Mouse (Mus musculus): ENCODE measurements around the gene Spi1. TPM values are rescaled to one million over a fixed set of nuclear protein-coding genes. Genes with fewer than 3 reads are reported as not detected.
A peak's percentile ranks its signal among the peaks of the same experiment; 100 is the strongest.
"Not testable (repeated sequence)": the region's sequence is repeated elsewhere in the genome, so short reads cannot be mapped to it uniquely, and the experiment has no call there.

Gene Spi1
- polyA plus RNA-seq, 1 experiment from 2014 or later = 1.7 TPM

GRCm38 (mm10) chr2:91097015-91097414, 14.8 kb downstream of the Spi1 start:
- Histone ChIP-seq H3K27me3 (ENCODE audit: control insufficient read depth, insufficient read depth, low read length) (no peaks in the 10 kb centered on the region), H3K4me2 (no peak overlapping the region), H3K4me3 (ENCODE audit: low read depth, low read length) (no peak overlapping the region), H3K27ac (ENCODE audit: low read depth, low read length) (no peak overlapping the region), H3K9me3 (replicated peaks; ENCODE audit: control insufficient read depth, low read length) (no peaks in the 10 kb centered on the region), H3K9ac (ENCODE audit: low read depth, low read length) (no peak overlapping the region), H3K4me1 (ENCODE audit: control insufficient read depth, insufficient read depth, low read length) (peaks cover 7% of the 10 kb centered on the region), H3K36me3 (ENCODE audit: control insufficient read depth, insufficient read depth, low read length) (no peaks in the 10 kb centered on the region)
- 53% methylated on average over 10 of the region's 10 CpGs for WGBS (ENCODE audit: insufficient replicate concordance)
- ATAC-seq (replicated peaks; ENCODE audit: insufficient number of reproducible peaks, low FRiP score, low TSS enrichment) = no peak

GRCm38 (mm10) chr2:91098156-91098555, 16.0 kb downstream of the Spi1 start:
- H3K36me3 ChIP-seq (ENCODE audit: control insufficient read depth, insufficient read depth, low read length) = no peaks in the 10 kb centered on the region
- 78% methylated on average over 2 of the region's 2 CpGs for WGBS (ENCODE audit: insufficient replicate concordance)
- H3K4me2 ChIP-seq = no peak overlapping the region
- H3K4me1 ChIP-seq (ENCODE audit: control insufficient read depth, insufficient read depth, low read length) = peaks cover 7% of the 10 kb centered on the region
- no peaks in the 10 kb centered on the region for H3K27me3 ChIP-seq (ENCODE audit: control insufficient read depth, insufficient read depth, low read length)
- H3K9me3 ChIP-seq (replicated peaks; ENCODE audit: control insufficient read depth, low read length) = no peaks in the 10 kb centered on the region
- no peak for ATAC-seq (replicated peaks; ENCODE audit: insufficient number of reproducible peaks, low FRiP score, low TSS enrichment)
- no peak overlapping the region for H3K27ac ChIP-seq (ENCODE audit: low read depth, low read length)
- no peak overlapping the region for H3K4me3 ChIP-seq (ENCODE audit: low read depth, low read length)
- H3K9ac ChIP-seq (ENCODE audit: low read depth, low read length) = 0 out of 2 replicates have a peak overlapping the region, but pooled peaks have one; percentile 16

DNA sequence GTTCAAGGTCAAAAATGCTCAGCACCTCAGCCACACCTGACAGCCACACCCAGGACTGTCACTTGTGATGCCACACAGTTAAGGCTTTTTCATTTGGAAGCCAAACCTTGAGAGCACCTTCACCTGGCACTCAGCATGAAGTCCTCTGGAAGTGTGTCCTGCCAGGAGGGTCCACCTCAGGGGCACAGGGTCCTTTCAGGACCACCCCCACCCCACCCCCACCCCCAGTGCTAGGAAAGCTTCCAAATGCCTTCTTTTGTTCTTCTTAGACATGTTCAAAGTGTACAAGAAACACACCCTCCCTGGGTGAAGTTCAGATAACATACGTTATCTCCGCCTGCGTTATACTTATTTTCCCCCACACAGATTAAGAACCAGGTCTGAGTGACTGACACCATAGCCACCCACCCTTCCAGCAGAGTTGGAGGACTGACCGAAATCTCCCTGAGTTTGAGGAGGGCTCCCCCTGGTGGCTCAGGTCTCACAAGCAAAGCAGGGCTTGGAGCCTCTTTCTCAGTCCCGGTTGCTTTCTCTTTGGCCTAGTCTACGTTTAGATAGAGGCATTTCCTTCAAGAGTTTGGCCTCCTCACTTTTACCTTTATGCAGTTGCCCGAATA, 19.0 kb downstream of the Spi1 start:
- Histone ChIP-seq H3K4me1 (ENCODE audit: control insufficient read depth, insufficient read depth, low read length) (peaks cover 7% of the 10 kb centered on the region), H3K27me3 (ENCODE audit: control insufficient read depth, insufficient read depth, low read length) (no peaks in the 10 kb centered on the region), H3K4me2 (no peak overlapping the region), H3K27ac (ENCODE audit: low read depth, low read length) (no peak overlapping the region), H3K9ac (ENCODE audit: low read depth, low read length) (0 out of 2 replicates have a peak overlapping the region, but pooled peaks have one; percentile 34), H3K36me3 (ENCODE audit: control insufficient read depth, insufficient read depth, low read length) (no peaks in the 10 kb centered on the region), H3K9me3 (replicated peaks; ENCODE audit: control insufficient read depth, low read length) (no peaks in the 10 kb centered on the region), H3K4me3 (ENCODE audit: low read depth, low read length) (no peak overlapping the region)
- peak; percentile 74; the same call in 1 of the 2 replicates for ATAC-seq (replicated peaks; ENCODE audit: insufficient number of reproducible peaks, low FRiP score, low TSS enrichment)
- 7% methylated on average over 7 of the region's 7 CpGs for WGBS (ENCODE audit: insufficient replicate concordance)

DNA sequence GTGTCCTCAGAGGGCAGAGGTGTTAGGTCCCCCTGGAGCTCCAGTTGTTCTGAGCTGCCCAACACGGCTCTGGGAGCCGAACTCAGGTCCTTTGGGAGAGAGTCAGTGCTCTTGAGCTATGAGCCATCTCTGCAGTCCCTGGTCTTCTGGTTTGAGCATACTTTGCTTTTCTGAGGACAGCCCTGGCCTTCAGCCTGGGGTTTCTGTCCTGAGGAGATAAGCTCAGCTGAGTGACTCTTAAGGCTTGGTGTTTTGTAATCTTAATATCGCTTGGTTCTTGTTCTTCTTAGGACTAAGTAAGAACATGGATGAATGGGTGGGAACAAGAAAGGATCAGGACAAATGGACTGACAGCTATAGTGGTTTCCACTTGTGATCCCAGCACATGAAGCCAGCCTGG, 26.0 kb downstream of the Spi1 start:
- H3K27me3 ChIP-seq (ENCODE audit: control insufficient read depth, insufficient read depth, low read length) = no peaks in the 10 kb centered on the region
- no peak overlapping the region for H3K9ac ChIP-seq (ENCODE audit: low read depth, low read length)
- H3K4me1 ChIP-seq (ENCODE audit: control insufficient read depth, insufficient read depth, low read length) = peaks cover 7% of the 10 kb centered on the region
- no peak overlapping the region for H3K4me2 ChIP-seq
- no peak overlapping the region for H3K27ac ChIP-seq (ENCODE audit: low read depth, low read length)
- WGBS (ENCODE audit: insufficient replicate concordance) = 52% methylated on average over 3 of the region's 3 CpGs
- H3K4me3 ChIP-seq (ENCODE audit: low read depth, low read length) = no peak overlapping the region
- no peaks in the 10 kb centered on the region for H3K36me3 ChIP-seq (ENCODE audit: control insufficient read depth, insufficient read depth, low read length)
- no peak for ATAC-seq (replicated peaks; ENCODE audit: insufficient number of reproducible peaks, low FRiP score, low TSS enrichment)
- H3K9me3 ChIP-seq (replicated peaks; ENCODE audit: control insufficient read depth, low read length) = no peaks in the 10 kb centered on the region

DNA sequence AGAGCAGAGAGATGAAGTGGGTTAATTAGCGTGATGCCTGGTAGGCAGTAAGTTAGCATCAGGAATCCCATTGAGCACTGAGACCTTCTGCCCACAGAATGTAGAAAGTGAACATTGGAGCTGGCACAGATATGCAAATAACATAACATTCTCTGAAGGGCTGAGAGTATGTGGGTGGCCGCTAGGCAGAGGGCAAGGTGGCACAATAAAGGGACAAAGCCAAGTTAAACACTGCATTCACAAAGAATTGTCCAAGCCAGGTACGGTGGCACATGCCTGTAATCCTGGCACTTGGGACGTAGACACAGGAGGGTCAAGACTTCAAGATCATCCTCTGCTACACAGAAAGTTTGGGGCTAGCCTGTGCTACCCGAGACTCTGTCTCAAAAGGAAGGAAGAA, 27.1 kb downstream of the Spi1 start:
- ATAC-seq (replicated peaks; ENCODE audit: insufficient number of reproducible peaks, low FRiP score, low TSS enrichment) = no peak
- H3K27me3 ChIP-seq (ENCODE audit: control insufficient read depth, insufficient read depth, low read length) = no peaks in the 10 kb centered on the region
- no peaks in the 10 kb centered on the region for H3K9me3 ChIP-seq (replicated peaks; ENCODE audit: control insufficient read depth, low read length)
- peaks cover 7% of the 10 kb centered on the region for H3K4me1 ChIP-seq (ENCODE audit: control insufficient read depth, insufficient read depth, low read length)
- no peak overlapping the region for H3K9ac ChIP-seq (ENCODE audit: low read depth, low read length)
- WGBS (ENCODE audit: insufficient replicate concordance) = 81% methylated on average over 5 of the region's 5 CpGs
- H3K4me2 ChIP-seq = no peak overlapping the region
- H3K27ac ChIP-seq (ENCODE audit: low read depth, low read length) = no peak overlapping the region
- H3K4me3 ChIP-seq (ENCODE audit: low read depth, low read length) = no peak overlapping the region
- no peaks in the 10 kb centered on the region for H3K36me3 ChIP-seq (ENCODE audit: control insufficient read depth, insufficient read depth, low read length)

GRCm38 (mm10) chr2:91109807-91110385, 27.7 kb downstream of the Spi1 start:
- no peaks in the 10 kb centered on the region for H3K9me3 ChIP-seq (replicated peaks; ENCODE audit: control insufficient read depth, low read length)
- H3K27me3 ChIP-seq (ENCODE audit: control insufficient read depth, insufficient read depth, low read length) = no peaks in the 10 kb centered on the region
- no peak overlapping the region for H3K27ac ChIP-seq (ENCODE audit: low read depth, low read length)
- H3K4me3 ChIP-seq (ENCODE audit: low read depth, low read length) = no peak overlapping the region
- H3K36me3 ChIP-seq (ENCODE audit: control insufficient read depth, insufficient read depth, low read length) = no peaks in the 10 kb centered on the region
- H3K9ac ChIP-seq (ENCODE audit: low read depth, low read length) = no peak overlapping the region
- no peak overlapping the region for H3K4me2 ChIP-seq
- peaks cover 7% of the 10 kb centered on the region for H3K4me1 ChIP-seq (ENCODE audit: control insufficient read depth, insufficient read depth, low read length)
- 88% methylated on average over 5 of the region's 5 CpGs for WGBS (ENCODE audit: insufficient replicate concordance)
- no peak for ATAC-seq (replicated peaks; ENCODE audit: insufficient number of reproducible peaks, low FRiP score, low TSS enrichment)

GRCm38 (mm10) chr2:91110429-91110828, 28.2 kb downstream of the Spi1 start:
- Histone ChIP-seq H3K4me1 (ENCODE audit: control insufficient read depth, insufficient read depth, low read length) (peaks cover 7% of the 10 kb centered on the region), H3K4me2 (no peak overlapping the region), H3K27ac (ENCODE audit: low read depth, low read length) (no peak overlapping the region), H3K27me3 (ENCODE audit: control insufficient read depth, insufficient read depth, low read length) (no peaks in the 10 kb centered on the region), H3K36me3 (ENCODE audit: control insufficient read depth, insufficient read depth, low read length) (no peaks in the 10 kb centered on the region), H3K4me3 (ENCODE audit: low read depth, low read length) (no peak overlapping the region), H3K9me3 (replicated peaks; ENCODE audit: control insufficient read depth, low read length) (no peaks in the 10 kb centered on the region), H3K9ac (ENCODE audit: low read depth, low read length) (no peak overlapping the region)
- ATAC-seq (replicated peaks; ENCODE audit: insufficient number of reproducible peaks, low FRiP score, low TSS enrichment) = no peak
- 73% methylated on average over 6 of the region's 6 CpGs for WGBS (ENCODE audit: insufficient replicate concordance)

DNA sequence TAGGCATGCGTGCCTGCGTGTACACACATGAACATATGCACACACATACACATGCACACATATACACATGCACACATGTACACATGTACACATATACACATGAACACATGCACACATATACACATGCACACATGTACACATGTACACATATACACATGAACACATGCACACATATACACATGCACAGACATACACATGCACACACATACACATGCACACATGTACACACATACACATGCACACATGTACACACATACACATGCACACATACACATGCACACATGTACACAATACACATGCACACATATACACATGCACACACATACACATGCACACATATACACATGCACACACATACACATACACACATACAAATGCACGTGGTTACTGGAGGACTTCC, 29.6 kb downstream of the Spi1 start:
- 94% methylated on average over 3 of the region's 3 CpGs for WGBS (ENCODE audit: insufficient replicate concordance)

DNA sequence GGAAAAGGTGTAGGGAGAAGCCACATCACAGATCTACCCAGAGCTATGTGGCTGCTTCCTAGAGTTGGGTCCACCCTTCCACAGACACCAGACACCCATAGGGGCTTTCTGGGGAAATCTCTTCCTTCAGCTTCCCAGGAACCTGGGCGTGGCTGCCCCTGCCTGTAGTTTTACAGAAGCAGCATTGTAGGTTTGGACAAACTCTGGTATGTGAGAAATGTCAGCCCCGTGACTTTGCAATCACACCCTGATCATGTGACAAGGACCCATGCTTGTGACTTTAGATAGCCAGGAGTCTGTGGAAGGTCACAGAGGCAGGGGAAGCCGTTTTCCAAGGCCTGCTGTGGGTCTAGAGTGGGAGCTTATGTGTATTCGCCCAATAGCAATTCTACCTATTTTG, 30.3 kb downstream of the Spi1 start:
- Histone ChIP-seq H3K9me3 (replicated peaks; ENCODE audit: control insufficient read depth, low read length) (no peaks in the 10 kb centered on the region), H3K27ac (ENCODE audit: low read depth, low read length) (0 out of 2 replicates have a peak overlapping the region, but pooled peaks have one; percentile 29), H3K36me3 (ENCODE audit: control insufficient read depth, insufficient read depth, low read length) (no peaks in the 10 kb centered on the region), H3K4me1 (ENCODE audit: control insufficient read depth, insufficient read depth, low read length) (peaks cover 21% of the 10 kb centered on the region), H3K9ac (ENCODE audit: low read depth, low read length) (no peak overlapping the region), H3K4me3 (ENCODE audit: low read depth, low read length) (no peak overlapping the region), H3K4me2 (no peak overlapping the region), H3K27me3 (ENCODE audit: control insufficient read depth, insufficient read depth, low read length) (no peaks in the 10 kb centered on the region)
- ATAC-seq (replicated peaks; ENCODE audit: insufficient number of reproducible peaks, low FRiP score, low TSS enrichment) = no peak
- WGBS (ENCODE audit: insufficient replicate concordance) = 32% methylated on average over 4 of the region's 4 CpGs

More for the DNA sequence above, 29.6 kb downstream of the Spi1 start:
- peaks cover 15% of the 10 kb centered on the region for H3K4me1 ChIP-seq (ENCODE audit: control insufficient read depth, insufficient read depth, low read length)
- not testable (repeated sequence) for H3K27ac ChIP-seq (ENCODE audit: low read depth, low read length); H3K9ac ChIP-seq (ENCODE audit: low read depth, low read length); ATAC-seq (replicated peaks; ENCODE audit: insufficient number of reproducible peaks, low FRiP score, low TSS enrichment); H3K4me3 ChIP-seq (ENCODE audit: low read depth, low read length); H3K36me3 ChIP-seq (ENCODE audit: control insufficient read depth, insufficient read depth, low read length); H3K9me3 ChIP-seq (replicated peaks; ENCODE audit: control insufficient read depth, low read length); H3K27me3 ChIP-seq (ENCODE audit: control insufficient read depth, insufficient read depth, low read length); H3K4me2 ChIP-seq
